ENCODE assay signal across 7 mouse cellular contexts in the genomic region with DNA sequence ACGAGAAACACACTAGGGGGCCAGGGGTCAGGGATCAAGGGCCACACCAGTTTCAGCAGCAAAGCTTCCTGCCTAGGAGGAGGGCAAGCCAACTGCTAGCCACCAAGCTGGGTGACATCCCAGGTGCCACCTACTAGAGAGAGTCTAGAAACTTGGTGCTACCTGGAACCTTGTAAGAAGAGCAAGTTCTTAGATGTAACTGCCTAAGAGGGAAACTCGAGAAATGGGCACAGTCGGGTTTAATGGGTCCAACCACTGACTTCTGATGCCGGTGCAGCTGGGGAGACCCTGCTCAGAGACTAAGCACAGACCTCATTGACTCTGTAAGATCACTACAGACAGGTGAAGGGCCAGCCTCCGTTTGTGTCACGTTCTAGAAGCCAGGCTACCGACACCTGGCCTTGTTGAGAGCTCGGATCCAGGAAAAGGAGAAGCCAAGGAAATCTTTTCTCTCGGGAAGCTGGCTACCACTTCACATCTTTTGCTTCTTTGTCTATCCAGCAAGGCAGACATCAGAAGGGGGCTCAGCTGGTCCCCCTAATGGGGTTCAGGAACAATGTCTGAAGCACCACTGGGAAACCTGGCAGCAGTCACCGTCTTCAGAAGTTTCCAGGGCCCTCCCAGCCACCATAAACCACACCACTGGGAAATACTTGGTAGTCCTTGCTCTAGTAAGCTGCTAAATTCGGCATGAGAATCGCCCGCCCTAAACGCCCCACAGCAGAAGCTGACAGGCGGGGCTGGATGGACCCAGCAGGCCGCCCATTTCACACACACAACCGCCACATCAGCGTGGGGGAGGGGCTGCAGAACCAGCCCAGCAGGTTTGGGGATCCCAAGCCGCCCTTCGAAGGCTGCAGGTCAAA. TPM values are rescaled to one million over a fixed set of nuclear protein-coding genes. Genes with fewer than 3 reads are reported as not detected.
DNase-seq lines count a peak whose midpoint lies in the region; ATAC-seq lines count a peak whose summit lies in the region.

No protein-coding gene starts in this region.

- no peaks in the 10 kb centered on the region for H3K27me3 ChIP-seq in hindbrain, embryonic 15.5 days
- no peaks in the 10 kb centered on the region for H3K27me3 ChIP-seq in limb, embryonic 11.5 days (ENCODE audit: control insufficient read depth, insufficient read depth, low read length)
- no peaks in the 10 kb centered on the region for H3K27me3 ChIP-seq in midbrain, embryonic 14.5 days (ENCODE audit: control insufficient read depth, insufficient read depth, low read length)

- peak overlapping the region; percentile 99 for H3K4me2 ChIP-seq in hindbrain, embryonic 15.5 days
- peak overlapping the region; percentile 100 for H3K4me2 ChIP-seq in limb, embryonic 11.5 days (ENCODE audit: low read depth, severe bottlenecking)
- peak overlapping the region; percentile 100 for H3K4me2 ChIP-seq in midbrain, embryonic 14.5 days (ENCODE audit: low read length)

- H3K4me1 ChIP-seq in hindbrain, embryonic 15.5 days (replicated peaks) = peaks cover 59% of the 10 kb centered on the region
- peaks cover 49% of the 10 kb centered on the region for H3K4me1 ChIP-seq in limb, embryonic 11.5 days (ENCODE audit: control insufficient read depth, insufficient read depth, low read length)
- H3K4me1 ChIP-seq in midbrain, embryonic 14.5 days (ENCODE audit: control insufficient read depth, insufficient read depth, low read length) = peaks cover 55% of the 10 kb centered on the region

- no peaks in the 10 kb centered on the region for H3K9me3 ChIP-seq in hindbrain, embryonic 15.5 days
- no peaks in the 10 kb centered on the region for H3K9me3 ChIP-seq in limb, embryonic 11.5 days (ENCODE audit: control insufficient read depth, low read length)
- no peaks in the 10 kb centered on the region for H3K9me3 ChIP-seq in midbrain, embryonic 14.5 days (ENCODE audit: control insufficient read depth, low read length)

- ATAC-seq in hindbrain, embryonic 15.5 days (ENCODE audit: low FRiP score, low read depth) = no peak
- ATAC-seq in limb, embryonic 11.5 days (ENCODE audit: insufficient number of reproducible peaks, low FRiP score, low TSS enrichment, low read depth) = no peak
- no peak for ATAC-seq in midbrain, embryonic 14.5 days (ENCODE audit: low FRiP score, low TSS enrichment)

- no peaks in the 10 kb centered on the region for H3K36me3 ChIP-seq in hindbrain, embryonic 15.5 days
- peaks cover 6% of the 10 kb centered on the region for H3K36me3 ChIP-seq in limb, embryonic 11.5 days (ENCODE audit: control insufficient read depth, insufficient read depth, low read length)
- peaks cover 50% of the 10 kb centered on the region for H3K36me3 ChIP-seq in midbrain, embryonic 14.5 days (ENCODE audit: control insufficient read depth, insufficient read depth, low read length)

- peak overlapping the region; percentile 100 for H3K27ac ChIP-seq in hindbrain, embryonic 15.5 days (replicated peaks)
- peak overlapping the region; percentile 100 for H3K27ac ChIP-seq in limb, embryonic 11.5 days (replicated peaks; ENCODE audit: low read depth, low read length)
- peak overlapping the region; percentile 100 for H3K27ac ChIP-seq in midbrain, embryonic 14.5 days (replicated peaks; ENCODE audit: low read depth, low read length)

- peak overlapping the region; percentile 100 for H3K9ac ChIP-seq in hindbrain, embryonic 15.5 days
- H3K9ac ChIP-seq in limb, embryonic 11.5 days (ENCODE audit: low read length) = peak overlapping the region; percentile 100
- H3K9ac ChIP-seq in midbrain, embryonic 14.5 days (replicated peaks; ENCODE audit: low read length) = peak overlapping the region; percentile 100

- H3K4me3 ChIP-seq in hindbrain, embryonic 15.5 days = peak overlapping the region; percentile 94
- H3K4me3 ChIP-seq in limb, embryonic 11.5 days (ENCODE audit: low read depth, low read length) = peak overlapping the region; percentile 95
- peak overlapping the region; percentile 91 for H3K4me3 ChIP-seq in midbrain, embryonic 14.5 days (replicated peaks; ENCODE audit: low read depth, low read length)

- DNase-seq in ZHBTc4 (ENCODE audit: low read depth, low spot score) = peak; percentile 91
- peak; percentile 88 to 91 for DNase-seq in cerebellum, postnatal 10 days
- DNase-seq in gastrocnemius, adult 18-20 months (ENCODE audit: low spot score) = peak; percentile 91
- DNase-seq in limb, embryonic 11.5 days (ENCODE audit: low spot score) = peak; percentile 83
- peak; percentile 81 for DNase-seq in midbrain, embryonic 14.5 days
- DNase-seq in spleen, postnatal 36 days (ENCODE audit: low spot score in 2 of 2) = peak; percentile 71 to 81

- 1% methylated on average over 20 of the region's 20 CpGs for WGBS in hindbrain, embryonic 15.5 days
- WGBS in limb, embryonic 11.5 days = under 1% methylated on average over 20 of the region's 20 CpGs
- WGBS in midbrain, embryonic 14.5 days = 1% methylated on average over 20 of the region's 20 CpGs

RNA-seq across cellular contexts. Expression of gene Setd1b, which starts 4.7 kb away (rescaled TPM):
- total RNA-seq in gastrocnemius, adult 18-20 months (2021) = 1 to 10 TPM; 9.0 to 9.8 TPM
- 10.9 and 11.7 TPM in 2 replicates for polyA plus RNA-seq in hindbrain, embryonic 15.5 days (2015; fragmentation: Nextera tagmentation; extraction: Ambion mirVana)
- polyA plus RNA-seq in limb, embryonic 11.5 days (2014; fragmentation: Nextera tagmentation; extraction: Ambion mirVana) = 12.0 and 14.0 TPM in 2 replicates
- 14.2 and 15.0 TPM in 2 replicates for polyA plus RNA-seq in midbrain, embryonic 14.5 days (2014; fragmentation: Nextera tagmentation; extraction: Ambion mirVana)

RNA-seq across cellular contexts. Expression of gene Rhof, which starts 4.8 kb away (rescaled TPM):
- total RNA-seq in gastrocnemius, adult 18-20 months (2021) = under 1 TPM; 0.09 to 0.24 TPM
- polyA plus RNA-seq in hindbrain, embryonic 15.5 days (2015; fragmentation: Nextera tagmentation; extraction: Ambion mirVana) = 16.7 and 19.3 TPM in 2 replicates
- 2.9 and 3.6 TPM in 2 replicates for polyA plus RNA-seq in limb, embryonic 11.5 days (2014; fragmentation: Nextera tagmentation; extraction: Ambion mirVana)
- 7.1 and 8.9 TPM in 2 replicates for polyA plus RNA-seq in midbrain, embryonic 14.5 days (2014; fragmentation: Nextera tagmentation; extraction: Ambion mirVana)

RNA-seq across cellular contexts. Expression of gene Psmd9, which starts 31.9 kb away (rescaled TPM):
- 10 to 100 TPM; 12.0 to 15.0 TPM for total RNA-seq in gastrocnemius, adult 18-20 months (2021)
- 75.3 and 75.7 TPM in 2 replicates for polyA plus RNA-seq in hindbrain, embryonic 15.5 days (2015; fragmentation: Nextera tagmentation; extraction: Ambion mirVana)
- 82.6 and 85.8 TPM in 2 replicates for polyA plus RNA-seq in limb, embryonic 11.5 days (2014; fragmentation: Nextera tagmentation; extraction: Ambion mirVana)
- 51.3 and 61.2 TPM in 2 replicates for polyA plus RNA-seq in midbrain, embryonic 14.5 days (2014; fragmentation: Nextera tagmentation; extraction: Ambion mirVana)

RNA-seq across cellular contexts. Expression of gene Hpd, which starts 45.2 kb away (rescaled TPM):
- under 1 TPM; 0.21 to 0.69 TPM for total RNA-seq in gastrocnemius, adult 18-20 months (2021)
- polyA plus RNA-seq in hindbrain, embryonic 15.5 days (2015; fragmentation: Nextera tagmentation; extraction: Ambion mirVana) = not detected in 2 replicates
- polyA plus RNA-seq in limb, embryonic 11.5 days (2014; fragmentation: Nextera tagmentation; extraction: Ambion mirVana) = not detected in 2 replicates
- not detected in 2 replicates for polyA plus RNA-seq in midbrain, embryonic 14.5 days (2014; fragmentation: Nextera tagmentation; extraction: Ambion mirVana)
